Mouse (Mus musculus): ENCODE results near the gene Pcsk6.

- TF ChIP-seq CTCF (IDR thresholded peaks at IDR 0.05; ENCODE audit: low read depth, low read length) (no peak), POLR2A (IDR thresholded peaks at IDR 0.05; ENCODE audit: borderline replicate concordance, low read depth, low read length) (no peak)
Measured at GRCm38 (mm10) chr7:65901231-65901630, 39.7 kb downstream of the Pcsk6 start.

Data from bone marrow macrophage, adult 2 months (primary cell).